Mouse (Mus musculus): ENCODE data around the gene Rilp. TPM values are rescaled to one million over a fixed set of nuclear protein-coding genes. Genes with fewer than 3 reads are reported as not detected.

Rilp gene
- total and polyA plus RNA-seq, 2 experiments from 2014 or later, result 6.9 to 7.0 TPM

DNA sequence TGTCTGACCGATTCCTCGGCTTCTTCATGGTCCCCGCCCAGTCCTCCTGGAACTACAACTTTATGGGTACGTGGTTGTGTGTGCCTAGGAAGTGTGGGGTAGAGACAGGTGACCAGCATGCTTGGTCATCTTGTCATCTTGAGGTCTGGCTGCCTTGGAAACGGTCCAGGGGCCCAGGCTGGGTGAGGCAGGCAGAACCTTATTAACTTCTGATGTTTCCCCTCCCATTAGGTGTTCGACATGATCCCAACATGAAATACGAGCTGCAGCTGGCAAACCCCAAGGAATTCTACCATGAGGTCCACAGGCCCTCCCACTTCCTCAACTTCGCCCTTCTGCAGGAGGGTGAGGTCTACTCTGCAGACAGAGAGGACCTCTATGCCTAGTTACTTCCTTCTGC lies 990 bp upstream of the Rilp start:
- Histone ChIP-seq H3K27ac (ENCODE audit: low read depth, low read length) (no peak overlapping the region), H3K9me3 (ENCODE audit: low read length) (no peaks in the 10 kb centered on the region), H3K36me3 (ENCODE audit: insufficient read depth, low read length) (peaks cover 47% of the 10 kb centered on the region), H3K9ac (replicated peaks; ENCODE audit: low read length, poor library complexity, severe bottlenecking) (no peak overlapping the region), H3K4me3 (ENCODE audit: low read depth, low read length) (no peak overlapping the region), H3K4me2 (ENCODE audit: low read depth, low read length, poor library complexity, severe bottlenecking) (no peak overlapping the region), H3K27me3 (ENCODE audit: insufficient read depth, low read length) (no peaks in the 10 kb centered on the region), H3K4me1 (ENCODE audit: insufficient read depth, low read length) (peaks cover 5% of the 10 kb centered on the region; the same call in 1 of the 2 replicates)
- 82% methylated on average over 8 of the region's 8 CpGs for WGBS
- DNase-seq (ENCODE audit: low spot score) (no peak), ATAC-seq (ENCODE audit: low FRiP score) (no peak)
- no peak for TF ChIP-seq CTCF (IDR thresholded peaks at IDR 0.05)

GRCm38 (mm10) chr11:75510627-75510993 lies 716 bp downstream of the Rilp start:
- peaks cover 5% of the 10 kb centered on the region; the same call in 1 of the 2 replicates for H3K4me1 ChIP-seq (ENCODE audit: insufficient read depth, low read length)
- ATAC-seq (ENCODE audit: low FRiP score), result peak; percentile 92
- H3K4me2 ChIP-seq (ENCODE audit: low read depth, low read length, poor library complexity, severe bottlenecking), result peak overlapping the region; percentile 92
- H3K4me3 ChIP-seq (ENCODE audit: low read depth, low read length), result peak overlapping the region; percentile 48
- no peaks in the 10 kb centered on the region for H3K27me3 ChIP-seq (ENCODE audit: insufficient read depth, low read length)
- 2% methylated on average over 24 of the region's 24 CpGs for whole genome bisulfite sequencing
- no peaks in the 10 kb centered on the region for H3K9me3 ChIP-seq (ENCODE audit: low read length)
- peak overlapping the region; percentile 83 for H3K27ac ChIP-seq (ENCODE audit: low read depth, low read length)
- peaks cover 32% of the 10 kb centered on the region for H3K36me3 ChIP-seq (ENCODE audit: insufficient read depth, low read length)
- peak; percentile 93 for TF ChIP-seq CTCF (IDR thresholded peaks at IDR 0.05)
- peak overlapping the region; percentile 65 for H3K9ac ChIP-seq (replicated peaks; ENCODE audit: low read length, poor library complexity, severe bottlenecking)
- DNase-seq (ENCODE audit: low spot score), result peak; percentile 93

DNA sequence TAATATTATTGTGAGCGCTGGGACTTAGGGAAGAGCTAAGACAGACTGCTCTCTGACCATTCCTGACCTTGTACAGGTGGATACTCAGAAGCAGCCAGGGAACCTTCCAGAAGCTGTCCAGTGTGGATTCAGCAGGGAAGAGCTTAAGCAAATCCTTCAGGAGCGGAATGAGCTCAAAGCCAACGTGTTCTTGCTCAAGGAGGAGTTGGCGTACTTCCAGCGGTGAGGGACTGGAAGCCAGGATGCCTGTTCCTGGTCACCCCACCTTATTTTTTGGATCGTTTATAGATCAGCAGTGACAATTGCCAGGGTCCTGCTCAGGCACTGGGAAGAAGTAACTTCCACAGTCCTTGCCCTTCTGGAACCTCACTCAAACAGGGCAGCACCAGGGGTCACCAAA lies 1.3 kb downstream of the Rilp start:
- H3K27me3 ChIP-seq (ENCODE audit: insufficient read depth, low read length), result no peaks in the 10 kb centered on the region
- no peak overlapping the region for H3K9ac ChIP-seq (replicated peaks; ENCODE audit: low read length, poor library complexity, severe bottlenecking)
- peaks cover 5% of the 10 kb centered on the region; the same call in 1 of the 2 replicates for H3K4me1 ChIP-seq (ENCODE audit: insufficient read depth, low read length)
- H3K4me3 ChIP-seq (ENCODE audit: low read depth, low read length), result no peak overlapping the region
- H3K4me2 ChIP-seq (ENCODE audit: low read depth, low read length, poor library complexity, severe bottlenecking), result no peak overlapping the region
- no peak overlapping the region for H3K27ac ChIP-seq (ENCODE audit: low read depth, low read length)
- peaks cover 27% of the 10 kb centered on the region for H3K36me3 ChIP-seq (ENCODE audit: insufficient read depth, low read length)
- DNase-seq (ENCODE audit: low spot score), result no peak
- 78% methylated on average over 6 of the region's 6 CpGs for whole genome bisulfite sequencing
- ATAC-seq (ENCODE audit: low FRiP score), result no peak
- TF ChIP-seq CTCF (IDR thresholded peaks at IDR 0.05), result no peak
- H3K9me3 ChIP-seq (ENCODE audit: low read length), result no peaks in the 10 kb centered on the region

DNA sequence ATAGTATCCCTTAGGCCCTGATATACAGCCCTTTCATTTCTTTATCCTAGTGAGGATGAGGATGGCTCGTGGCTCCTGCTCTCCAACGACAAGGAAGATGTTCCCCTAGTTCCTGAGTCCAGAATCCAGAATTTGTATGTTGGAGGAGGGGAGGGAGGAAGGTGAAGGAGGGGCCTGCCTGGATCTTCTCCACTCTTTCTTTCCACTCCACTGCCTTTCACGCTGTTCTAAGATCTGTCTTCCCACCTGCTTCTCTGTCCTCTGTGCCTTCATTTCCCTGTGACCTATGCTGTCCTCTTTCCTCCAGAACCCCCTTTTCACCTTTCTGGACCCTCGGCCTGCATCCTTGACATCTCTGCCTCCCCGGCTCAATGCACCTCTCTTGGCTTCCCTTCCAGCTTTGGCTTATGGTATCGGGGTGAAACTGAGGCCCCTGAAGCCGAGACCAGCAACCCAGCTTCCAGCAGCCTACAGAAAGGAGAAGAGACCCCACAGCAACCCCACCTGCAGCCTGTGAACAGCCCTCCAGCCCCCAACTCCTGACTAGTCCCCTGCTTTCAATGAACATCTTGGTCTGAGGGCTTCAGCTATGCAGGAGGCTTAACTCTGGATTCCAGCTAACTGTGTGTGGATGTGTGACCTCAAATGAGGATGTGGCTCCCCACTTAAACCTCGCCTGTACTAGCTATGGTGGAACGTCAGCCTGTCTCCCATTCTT lies 2.6 kb downstream of the Rilp start:
- H3K27me3 ChIP-seq (ENCODE audit: insufficient read depth, low read length), result no peaks in the 10 kb centered on the region
- no peak for DNase-seq (ENCODE audit: low spot score)
- H3K36me3 ChIP-seq (ENCODE audit: insufficient read depth, low read length), result peaks cover 23% of the 10 kb centered on the region
- no peak overlapping the region for H3K4me2 ChIP-seq (ENCODE audit: low read depth, low read length, poor library complexity, severe bottlenecking)
- no peaks in the 10 kb centered on the region for H3K9me3 ChIP-seq (ENCODE audit: low read length)
- peaks cover 5% of the 10 kb centered on the region; the same call in 1 of the 2 replicates for H3K4me1 ChIP-seq (ENCODE audit: insufficient read depth, low read length)
- no peak overlapping the region for H3K4me3 ChIP-seq (ENCODE audit: low read depth, low read length)
- ATAC-seq (ENCODE audit: low FRiP score), result no peak
- 78% methylated on average over 9 of the region's 9 CpGs for WGBS
- TF ChIP-seq CTCF (IDR thresholded peaks at IDR 0.05), result no peak
- no peak overlapping the region for H3K27ac ChIP-seq (ENCODE audit: low read depth, low read length)
- H3K9ac ChIP-seq (replicated peaks; ENCODE audit: low read length, poor library complexity, severe bottlenecking), result no peak overlapping the region

GRCm38 (mm10) chr11:75513336-75513735 lies 3.4 kb downstream of the Rilp start, which contains the start of gene Scarf1:
TSS of gene Scarf1 (plus strand) at chr11:75513540.
- DNase-seq (ENCODE audit: low spot score) (no peak), ATAC-seq (ENCODE audit: low FRiP score) (no peak)
- Histone ChIP-seq H3K36me3 (ENCODE audit: insufficient read depth, low read length) (peaks cover 14% of the 10 kb centered on the region), H3K4me2 (ENCODE audit: low read depth, low read length, poor library complexity, severe bottlenecking) (no peak within 1 kb of the TSS), H3K27ac (ENCODE audit: low read depth, low read length) (no peak within 1 kb of the TSS), H3K27me3 (ENCODE audit: insufficient read depth, low read length) (no peaks in the 10 kb centered on the region), H3K4me1 (ENCODE audit: insufficient read depth, low read length) (peaks cover 5% of the 10 kb centered on the region; the same call in 1 of the 2 replicates), H3K9ac (replicated peaks; ENCODE audit: low read length, poor library complexity, severe bottlenecking) (no peak within 1 kb of the TSS), H3K4me3 (ENCODE audit: low read depth, low read length) (no peak within 1 kb of the TSS), H3K9me3 (ENCODE audit: low read length) (no peaks in the 10 kb centered on the region)
- WGBS, result 56% methylated on average over 8 of the region's 8 CpGs
- no peak for TF ChIP-seq CTCF (IDR thresholded peaks at IDR 0.05)

- H3K9ac ChIP-seq (replicated peaks; ENCODE audit: low read length, poor library complexity, severe bottlenecking), result no peak overlapping the region
- no peak for DNase-seq (ENCODE audit: low spot score)
- no peak overlapping the region for H3K27ac ChIP-seq (ENCODE audit: low read depth, low read length)
- H3K9me3 ChIP-seq (ENCODE audit: low read length), result no peaks in the 10 kb centered on the region
- H3K27me3 ChIP-seq (ENCODE audit: insufficient read depth, low read length), result no peaks in the 10 kb centered on the region
- ATAC-seq (ENCODE audit: low FRiP score), result no peak
- 89% methylated on average over 25 of the region's 25 CpGs for WGBS
- H3K36me3 ChIP-seq (ENCODE audit: insufficient read depth, low read length), result no peaks in the 10 kb centered on the region
- H3K4me1 ChIP-seq (ENCODE audit: insufficient read depth, low read length), result no peaks in the 10 kb centered on the region
- TF ChIP-seq CTCF (IDR thresholded peaks at IDR 0.05), result no peak
- H3K4me2 ChIP-seq (ENCODE audit: low read depth, low read length, poor library complexity, severe bottlenecking), result no peak overlapping the region
- H3K4me3 ChIP-seq (ENCODE audit: low read depth, low read length), result no peak overlapping the region
Observed at GRCm38 (mm10) chr11:75515186-75515585, 5.3 kb downstream of the Rilp start.

Measured in midbrain, postnatal 0 days (tissue).